Mouse (Mus musculus) liver, embryonic 18 days (tissue): Measurements from ENCODE around the gene Ppp4r1. TPM values are rescaled to one million over a fixed set of nuclear protein-coding genes. Genes with fewer than 3 reads are reported as not detected.

Experiments
- polyA plus RNA-seq: library from polyadenylated mRNA; depleted of rRNA; stranded (reverse); fragments of >200 nt; gene quantifications from 2 replicates; pipeline ENCODE4 v1.2.3, GENCODE M21; 2012; rRNA removed

The Ppp4r1 gene
- 12.9 and 14.9 TPM in 2 replicates for polyA plus RNA-seq

DNA sequence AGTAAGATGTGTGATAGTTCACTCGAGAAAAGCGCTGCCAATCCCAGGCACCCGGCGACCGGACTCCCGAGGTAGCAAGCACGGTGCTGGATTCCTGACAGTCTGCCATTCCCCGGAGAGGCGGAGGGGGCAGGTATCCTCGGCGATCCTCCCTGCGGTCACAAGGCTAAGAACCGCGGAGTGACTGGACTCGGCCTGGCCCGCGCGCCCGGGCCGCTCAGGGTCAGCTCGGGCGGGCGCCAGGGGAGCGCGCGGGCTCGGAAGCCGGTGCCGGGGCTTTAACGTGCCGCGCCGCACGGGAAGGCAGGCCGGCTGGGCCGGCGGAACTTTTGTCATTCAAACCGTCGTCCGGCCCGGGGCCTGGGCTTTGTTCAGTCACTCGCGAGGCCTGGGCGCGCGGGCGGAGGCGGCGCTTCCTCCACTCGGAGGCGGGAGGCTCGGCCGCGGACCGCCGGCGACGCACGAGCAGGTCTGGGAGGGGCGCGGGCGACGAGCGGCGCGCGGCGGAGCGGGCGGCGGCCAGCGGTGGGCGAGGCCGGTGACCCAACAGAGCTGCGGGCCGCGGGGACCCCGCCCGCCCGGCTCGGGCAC, at the start of gene Ppp4r1:
Ppp4r1 (plus strand) TSS at position 23 of the 591 bp plus-strand sequence.

DNA sequence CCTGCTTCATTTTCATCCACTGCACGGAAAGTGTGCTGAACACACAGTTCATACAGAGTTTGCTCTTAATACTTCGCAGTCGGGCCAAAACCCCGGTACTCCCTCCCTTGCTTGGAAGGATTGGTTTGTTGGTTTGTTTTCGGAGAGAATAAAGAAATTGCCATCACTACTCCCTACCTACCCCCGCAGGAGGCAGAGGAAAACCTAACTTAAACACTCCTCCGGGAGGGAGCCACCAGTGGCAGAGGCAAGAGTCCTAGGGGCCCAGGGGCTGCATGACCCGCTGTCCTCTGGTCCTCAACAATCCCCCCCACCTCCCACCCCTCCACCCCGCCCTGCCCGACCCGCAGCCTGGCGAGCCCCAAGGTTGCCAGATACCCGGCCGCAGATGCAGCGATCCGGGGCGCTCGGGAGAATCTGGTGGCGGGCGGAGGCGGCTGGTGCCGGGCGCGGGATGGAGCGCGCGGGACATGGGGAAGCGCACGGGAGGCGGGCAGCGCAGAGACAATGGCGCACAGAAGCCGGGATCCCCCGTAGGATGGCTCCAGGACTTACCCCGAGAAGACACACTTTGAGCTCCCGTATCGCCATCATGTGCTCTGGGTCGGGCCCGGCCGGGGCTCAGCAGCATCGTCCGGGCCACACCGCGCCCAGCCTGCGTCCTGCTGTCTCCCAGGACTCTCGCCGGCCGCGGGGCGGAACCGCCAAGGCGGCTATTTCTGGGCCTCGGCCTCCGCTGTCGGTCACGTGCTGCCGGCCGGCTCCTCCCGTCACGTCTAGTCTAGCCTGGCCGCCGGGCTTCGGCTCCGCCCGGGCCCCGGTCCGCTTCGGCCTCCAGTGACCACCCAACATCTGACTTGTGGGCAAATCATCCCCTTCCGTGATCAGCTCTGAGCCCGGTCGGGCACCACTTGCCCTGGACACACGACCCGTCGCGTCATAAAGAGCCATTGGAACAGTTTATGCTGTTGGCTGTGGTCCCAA, 10.1 kb upstream of the Ppp4r1 start, which contains the start of gene Rab31:
Rab31 (minus strand) TSS at position 802 of the 984 bp plus-strand sequence.

DNA sequence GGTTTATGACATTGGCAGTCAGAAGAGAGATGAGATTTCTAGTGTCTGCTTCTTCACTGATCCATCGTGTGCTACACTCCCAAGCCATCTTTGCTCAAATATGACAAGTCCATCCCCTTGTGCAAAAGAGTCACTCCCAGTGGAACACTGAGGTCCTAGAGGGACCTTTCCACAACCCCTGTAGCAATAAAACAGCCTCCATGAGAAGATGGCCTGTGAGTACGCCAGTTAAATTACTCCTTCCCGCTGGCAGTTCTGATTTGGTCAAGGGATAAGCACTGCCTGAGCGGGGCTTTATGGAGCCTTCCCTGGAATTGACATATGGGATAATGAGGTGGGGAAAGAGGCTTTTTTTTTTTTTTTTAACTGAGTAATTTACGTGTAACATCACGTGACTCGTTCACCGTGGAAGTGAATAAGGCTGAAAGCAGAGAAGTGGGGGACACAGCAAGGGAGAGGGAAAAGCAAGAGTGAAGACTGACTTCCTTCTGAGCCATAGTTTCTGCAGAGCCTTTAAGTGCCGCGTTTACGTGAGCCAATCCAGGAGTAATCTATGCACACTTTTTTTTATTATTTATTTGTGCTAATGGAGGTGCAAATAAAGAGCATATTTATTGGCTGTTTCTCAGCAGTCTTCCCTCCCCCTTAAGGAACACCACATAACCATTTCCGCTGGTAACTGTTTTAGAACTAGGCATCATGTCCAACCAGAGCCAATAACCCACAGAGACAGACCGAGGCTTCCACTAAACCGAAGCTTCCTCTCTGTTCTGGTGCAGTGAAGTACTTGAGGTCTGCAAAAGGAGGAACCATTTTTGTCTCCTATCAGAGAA, 103.5 kb downstream of the Ppp4r1 start, which contains the start of gene Ralbp1:
Ralbp1 (minus strand) TSS at position 102 of the 833 bp plus-strand sequence.

Other genes with a start within 250 kb of the Ppp4r1 start
- gene Tmem232, start 241.8 kb upstream of the Ppp4r1 start, polyA plus RNA-seq = not detected in 2 replicates
- 24.5 and 26.0 TPM in 2 replicates for gene Vapa, start 169.0 kb upstream of the Ppp4r1 start, polyA plus RNA-seq
- not detected in 2 replicates for gene Txndc2, start 140.4 kb upstream of the Ppp4r1 start, polyA plus RNA-seq
- gene Rab31, start 9.8 kb upstream of the Ppp4r1 start, polyA plus RNA-seq = 5.8 TPM in 2 replicates
- 11.1 and 13.8 TPM in 2 replicates for gene Ralbp1, start 103.2 kb downstream of the Ppp4r1 start, polyA plus RNA-seq
- gene Twsg1, start 168.7 kb downstream of the Ppp4r1 start, polyA plus RNA-seq = 12.2 and 12.8 TPM in 2 replicates